Mouse (Mus musculus) kidney, postnatal 25 days (tissue): ENCODE data around the gene Nat8f4.

Experiments used
- DNase-seq, 2 experiments: peaks; one replicate each; pipeline ENCODE4 v3.0.0; 2021; ENCODE audit warnings: mixed read lengths in 2 of 2

Gene Nat8f4

GRCm38 (mm10) chr6:85904642-85905061 lies at the start of gene Nat8f4:
Gene Nat8f4 (minus strand): TSS chr6:85904884.
- peak; percentile 85 to 86 for DNase-seq

- no peak for DNase-seq
Observed at GRCm38 (mm10) chr6:85948549-85948948, 43.9 kb upstream of the Nat8f4 start.

GRCm38 (mm10) chr6:85942469-85942868 lies 37.8 kb upstream of the Nat8f4 start:
- DNase-seq, result no peak

- DNase-seq, result no peak
Observed at GRCm38 (mm10) chr6:85938701-85939100, 34.0 kb upstream of the Nat8f4 start.

DNA sequence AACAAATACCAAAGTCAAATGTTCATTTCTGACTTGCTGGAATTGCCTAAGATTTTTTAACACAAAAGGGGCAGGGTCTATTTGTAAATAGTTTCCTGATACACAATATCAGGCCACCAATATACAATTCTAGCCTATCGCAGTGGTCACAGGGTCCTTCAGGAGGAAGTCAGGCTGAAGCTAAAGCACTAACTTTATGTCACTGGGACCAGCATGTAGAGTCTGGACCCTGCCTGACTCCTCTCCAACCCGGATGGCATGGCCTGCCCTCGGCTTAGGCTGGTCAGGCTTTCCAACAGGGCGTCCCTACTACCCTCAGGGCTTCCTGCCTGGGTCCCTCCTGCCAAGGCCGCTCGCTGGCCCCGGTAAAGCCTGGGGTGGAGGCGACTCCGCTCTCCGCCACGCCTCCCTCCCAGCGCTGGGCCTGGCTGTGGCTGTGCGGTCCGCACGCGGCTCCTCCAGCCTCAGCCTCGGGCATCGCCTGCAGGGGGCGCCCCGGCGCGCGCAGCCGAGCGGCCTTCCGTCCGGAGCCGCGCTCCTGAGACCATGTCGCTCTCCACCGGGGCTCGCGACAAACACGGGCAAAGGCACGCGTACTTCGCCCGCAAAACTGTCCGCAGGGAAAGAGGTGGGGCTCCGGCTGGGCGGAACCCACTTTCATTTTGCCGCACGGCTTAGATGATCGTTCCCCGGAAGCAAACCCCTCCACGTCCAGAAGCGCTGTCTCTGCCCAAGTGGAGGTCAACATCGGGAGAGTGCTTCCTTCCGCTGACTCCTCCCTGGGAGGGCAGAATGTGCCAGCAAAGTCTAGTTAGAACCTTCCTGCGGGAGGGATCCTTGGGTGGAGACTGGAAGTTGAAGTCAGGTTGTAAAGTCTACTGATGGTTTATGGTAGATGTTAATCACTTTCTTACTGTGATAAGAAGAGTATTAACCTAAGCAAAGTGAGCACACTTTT lies 32.1 kb upstream of the Nat8f4 start:
- DNase-seq, result peak; percentile 85 to 95

DNA sequence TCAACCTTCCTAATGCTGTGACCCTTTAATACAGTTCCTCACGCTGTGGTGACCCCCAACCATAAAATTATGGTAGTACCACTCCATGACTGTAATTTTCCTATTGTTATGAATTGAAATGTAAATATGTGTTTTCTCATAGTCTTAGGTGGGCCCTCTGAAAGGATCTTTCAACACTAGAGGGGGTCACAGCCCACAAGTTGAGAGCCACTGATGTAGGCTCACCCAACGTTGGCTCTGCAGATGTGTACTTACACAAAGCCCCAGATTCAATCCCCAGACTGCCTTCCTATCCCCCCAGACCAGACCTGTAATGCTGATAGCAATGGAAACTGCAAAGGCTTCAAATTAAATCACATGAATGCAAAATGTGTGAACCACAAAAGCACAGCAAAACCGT lies 31.0 kb upstream of the Nat8f4 start:
- no peak for DNase-seq

- DNase-seq, result peak; percentile 85 to 92
Observed at GRCm38 (mm10) chr6:85934047-85934446, 29.4 kb upstream of the Nat8f4 start.

DNA sequence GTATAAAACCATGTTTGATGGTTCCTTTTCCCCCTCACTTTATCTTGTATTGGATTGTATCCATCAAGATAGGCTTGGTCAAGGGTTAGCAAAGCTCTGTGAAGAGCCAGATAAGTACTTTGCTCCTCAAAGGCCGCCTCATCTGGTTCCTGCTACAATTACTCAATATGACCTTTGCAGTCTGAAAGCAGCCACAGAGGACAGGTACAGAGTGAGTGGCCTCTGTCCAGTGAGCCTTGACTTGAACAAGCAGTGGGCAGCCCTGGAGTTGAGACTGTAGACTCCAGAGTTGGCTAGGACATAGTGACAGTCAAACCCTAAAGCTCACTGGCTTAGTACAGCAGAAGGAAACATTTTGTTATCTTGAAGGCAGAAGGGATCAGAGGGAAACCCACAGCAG lies 24.6 kb upstream of the Nat8f4 start:
- peak; percentile 61 to 87 for DNase-seq

DNA sequence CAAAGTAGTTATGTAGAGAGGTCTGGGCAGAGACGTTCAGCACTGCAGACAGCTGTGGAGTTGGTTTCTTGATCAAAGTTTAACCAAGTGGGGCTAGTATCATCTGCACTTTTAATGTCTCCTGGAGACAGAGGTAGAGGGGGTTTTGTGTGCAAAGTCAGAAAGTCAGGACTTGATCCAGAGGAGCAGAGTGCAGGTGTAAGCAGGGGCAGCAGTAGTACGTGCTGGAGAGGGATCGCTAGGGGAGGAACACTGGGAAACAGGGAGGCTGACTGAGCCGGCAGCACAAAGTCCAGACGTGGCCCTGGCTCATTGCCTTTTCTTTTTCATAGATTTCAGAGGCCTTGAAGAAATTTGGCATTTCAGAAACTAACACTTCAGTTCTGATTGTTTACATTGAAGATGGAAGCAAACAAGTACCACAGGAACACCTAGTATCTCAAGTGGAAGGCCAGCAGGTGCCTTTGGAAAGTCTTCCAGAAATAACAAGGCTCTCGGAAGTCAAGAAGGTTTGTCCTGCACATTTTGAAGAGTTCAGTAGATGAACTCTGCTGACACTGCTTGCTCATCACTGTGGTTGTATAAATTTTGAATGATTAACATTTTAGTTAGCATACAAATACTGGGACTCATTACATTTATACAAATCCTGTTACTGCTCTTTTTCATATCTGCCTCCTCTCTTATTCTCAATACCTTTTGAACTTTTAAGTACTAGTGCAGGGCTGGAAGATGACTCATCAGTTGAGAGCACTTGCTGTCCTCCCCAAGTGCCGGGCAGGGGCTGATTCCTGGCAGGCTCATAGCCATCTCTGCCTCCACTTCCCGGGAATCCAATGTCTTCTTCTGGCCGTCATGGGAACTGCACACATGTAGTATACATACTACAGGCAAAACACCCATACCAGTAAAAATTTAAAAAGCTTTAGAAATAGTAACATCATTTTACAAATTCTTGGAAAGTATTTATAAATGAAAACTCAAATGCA lies 23.1 kb upstream of the Nat8f4 start:
- DNase-seq, result peak; percentile 73 to 89

DNA sequence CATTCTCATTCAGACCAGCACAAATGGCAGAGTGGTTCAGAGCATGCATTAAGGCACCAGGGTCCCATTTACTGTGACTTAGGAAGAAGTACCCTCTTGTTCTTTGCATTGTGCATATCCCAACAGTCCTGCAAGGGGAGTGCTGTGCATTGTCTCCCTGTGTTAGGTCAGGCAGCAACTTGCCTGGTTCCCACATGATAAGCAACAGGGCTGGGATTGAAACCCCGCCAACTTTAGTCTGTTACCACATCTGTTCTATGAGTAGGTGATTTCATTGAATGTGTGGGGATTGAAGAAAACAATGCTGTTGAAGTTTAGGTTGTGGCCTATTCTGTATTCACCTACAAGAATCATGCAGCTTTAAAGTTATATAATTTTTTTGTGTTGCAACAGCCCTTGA lies 22.0 kb upstream of the Nat8f4 start:
- no peak for DNase-seq

DNA sequence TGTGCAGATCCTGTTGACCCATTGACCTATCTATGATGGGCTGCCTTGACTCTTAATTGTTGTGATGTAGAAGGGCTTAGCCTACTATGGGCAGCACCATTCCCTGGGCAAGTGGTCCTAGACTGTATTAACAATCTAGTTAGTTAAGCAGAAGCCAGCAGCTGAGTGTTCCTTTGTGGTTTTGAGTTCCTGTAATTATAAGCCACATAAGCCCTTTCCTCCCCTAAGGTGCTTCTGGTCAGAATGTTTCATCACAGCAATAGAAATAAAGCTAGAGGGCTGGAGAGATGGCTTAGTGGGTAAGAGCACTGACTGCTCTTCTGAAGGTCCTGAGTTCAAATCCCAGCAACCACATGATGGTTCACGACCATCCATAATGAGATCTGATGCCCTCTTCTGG lies 19.0 kb upstream of the Nat8f4 start:
- no peak for DNase-seq

DNA sequence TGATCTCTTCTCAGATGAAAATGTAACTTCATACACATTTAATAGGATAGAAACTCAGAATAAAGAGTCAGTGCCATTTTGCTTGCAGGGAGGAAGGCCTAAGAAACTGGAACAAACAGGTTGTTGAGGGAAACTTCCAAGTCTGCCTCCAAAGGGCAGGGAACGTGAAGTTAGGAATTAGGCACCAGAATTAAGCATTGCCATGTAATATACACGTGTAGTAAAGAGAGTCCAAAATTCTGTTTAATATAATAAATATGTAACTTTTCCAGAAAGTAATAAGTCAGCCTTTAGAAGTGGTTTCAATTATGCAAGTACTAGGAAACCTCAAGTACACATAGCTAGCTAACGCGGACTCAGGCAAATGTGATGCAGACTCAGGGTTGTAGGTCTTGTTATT lies 14.7 kb upstream of the Nat8f4 start:
- DNase-seq, result peak in 1 of 2 experiments; percentile 61

GRCm38 (mm10) chr6:85918341-85918740 lies 13.7 kb upstream of the Nat8f4 start:
- peak in 1 of 2 experiments; percentile 9 for DNase-seq

DNA sequence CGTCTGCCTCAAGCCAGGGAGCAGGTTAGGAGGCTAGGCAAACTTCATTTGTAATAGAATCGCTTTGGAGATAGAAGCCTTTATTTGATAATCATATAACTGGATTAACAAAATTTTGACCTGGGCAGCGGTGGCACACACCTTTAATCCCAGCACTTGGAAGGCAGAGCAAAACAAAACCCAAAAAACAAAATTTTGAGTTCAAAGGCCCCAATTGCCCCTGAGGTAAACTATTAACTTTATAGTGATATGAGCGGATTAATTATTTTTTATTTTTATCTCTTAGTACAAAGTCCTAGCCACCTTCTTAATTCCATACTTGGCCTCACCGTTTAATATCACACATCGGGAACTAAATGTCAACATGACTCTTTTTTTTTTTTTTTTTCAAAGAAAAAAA lies 11.9 kb upstream of the Nat8f4 start:
- DNase-seq, result peak in 1 of 2 experiments; percentile 29

DNA sequence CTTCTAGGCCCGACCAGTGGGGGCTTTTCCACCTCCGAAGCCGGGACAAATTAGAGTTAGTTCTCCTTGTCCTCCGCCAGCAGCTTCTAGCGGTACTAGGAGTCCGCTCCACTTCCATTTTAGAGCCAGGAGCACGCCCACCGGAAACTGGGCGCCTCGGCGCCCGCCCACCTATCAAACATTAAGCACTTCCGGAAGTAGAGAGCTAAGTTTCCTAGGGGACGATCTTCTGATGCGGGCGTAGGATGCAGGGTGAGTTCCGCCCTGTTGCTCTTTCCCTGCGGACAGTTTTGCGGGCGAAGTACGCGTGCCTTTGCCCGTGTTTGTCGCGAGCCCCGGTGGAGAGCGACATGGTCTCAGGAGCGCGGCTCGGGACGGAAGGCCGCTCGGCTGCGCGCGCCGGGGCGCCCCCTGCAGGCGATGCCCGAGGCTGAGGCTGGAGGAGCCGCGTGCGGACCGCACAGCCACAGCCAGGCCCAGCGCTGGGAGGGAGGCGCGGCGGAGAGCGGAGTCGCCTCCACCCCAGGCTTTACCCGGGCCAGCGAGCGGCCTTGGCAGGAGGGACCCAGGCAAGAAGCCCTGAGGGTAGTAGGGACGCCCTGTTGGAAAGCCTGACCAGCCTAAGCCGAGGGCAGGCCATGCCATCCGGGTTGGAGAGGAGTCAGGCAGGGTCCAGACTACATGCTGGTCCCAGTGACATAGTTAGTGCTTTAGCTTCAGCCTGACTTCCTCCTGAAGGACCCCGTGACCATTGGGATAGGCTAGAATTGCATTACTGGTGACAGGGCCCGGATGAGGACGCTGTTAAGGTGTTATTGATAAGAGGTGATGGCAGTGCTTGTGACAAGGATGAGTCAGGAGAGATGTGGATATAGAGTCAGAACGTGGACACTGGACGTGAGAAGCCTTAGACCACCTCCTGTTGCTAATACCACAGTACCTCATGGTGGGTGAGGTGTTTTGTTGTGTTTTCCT lies 11.1 kb upstream of the Nat8f4 start, which contains the start of gene Nat8f1:
Nat8f1 (minus strand) TSS at position 149 of the 975 bp plus-strand sequence.
- peak; percentile 91 to 95 for DNase-seq

DNA sequence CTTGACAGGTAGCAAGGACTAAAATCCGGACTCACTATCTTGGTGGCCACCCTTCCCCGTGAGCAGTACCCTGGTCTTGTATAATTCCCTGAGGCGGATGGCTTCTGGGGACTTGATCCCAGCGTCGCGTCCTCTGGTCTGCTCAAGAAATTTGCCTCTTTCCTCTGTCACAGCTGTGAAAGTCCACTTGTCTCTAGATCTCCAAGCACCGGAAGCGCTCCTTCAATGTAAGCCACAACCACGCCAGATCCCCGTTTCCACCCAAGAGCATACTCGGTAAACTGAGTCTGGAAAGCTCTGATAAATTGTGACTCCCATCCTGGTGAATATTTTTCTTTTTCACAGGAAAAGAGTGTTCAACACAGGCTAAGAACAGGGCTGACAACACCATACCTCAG lies 10.5 kb upstream of the Nat8f4 start:
- peak in 1 of 2 experiments; percentile 53 for DNase-seq

GRCm38 (mm10) chr6:85911587-85911986 lies 6.9 kb upstream of the Nat8f4 start, which contains the start of gene Tprkb:
Gene Tprkb (plus strand): TSS chr6:85911865.
- DNase-seq, result peak; percentile 65 to 67

GRCm38 (mm10) chr6:85909704-85910103 lies 5.0 kb upstream of the Nat8f4 start:
- no peak for DNase-seq

DNA sequence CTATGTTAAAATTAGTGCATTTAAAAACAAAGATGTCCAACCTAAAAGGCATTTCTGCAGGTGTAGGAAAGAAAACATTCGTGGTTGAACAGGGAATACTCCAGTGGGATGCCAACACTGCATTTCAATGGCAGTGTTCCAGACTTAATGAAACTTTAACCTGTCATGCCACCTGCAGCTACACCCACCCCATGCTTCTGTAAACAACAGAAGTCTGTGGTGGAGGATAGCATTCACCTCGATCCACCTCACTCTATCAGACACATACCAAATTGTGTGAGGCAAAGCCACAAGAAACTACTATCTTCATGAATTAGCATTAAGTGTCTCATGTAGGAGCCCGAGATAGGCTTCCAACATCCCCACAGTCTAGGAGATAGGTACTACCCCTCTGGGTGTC lies 3.7 kb upstream of the Nat8f4 start:
- DNase-seq, result peak; percentile 57 to 61

DNA sequence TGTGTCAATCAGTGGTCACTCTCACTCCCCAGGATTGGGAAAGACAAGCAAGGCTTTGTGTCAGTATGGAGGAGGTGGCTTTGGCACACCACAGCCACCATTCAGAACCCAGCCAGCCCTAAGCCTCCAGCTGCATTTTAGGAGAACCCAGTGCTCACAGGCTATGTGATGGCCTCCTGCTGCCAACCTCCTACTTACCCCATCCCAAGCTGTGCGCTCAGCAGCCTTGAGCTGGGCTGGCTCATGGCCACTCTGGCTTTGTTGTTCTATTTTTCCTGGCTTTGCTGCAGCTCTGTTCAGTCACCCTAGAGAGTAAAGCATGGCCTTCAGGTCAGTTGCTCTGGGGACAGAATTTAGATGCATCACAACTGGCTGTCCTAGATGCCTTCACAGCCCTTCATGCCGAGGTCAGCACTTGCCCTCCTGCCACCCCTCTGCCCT lies 2.2 kb upstream of the Nat8f4 start:
- peak; percentile 36 to 71 for DNase-seq

- DNase-seq, result no peak
Observed at GRCm38 (mm10) chr6:85902303-85902702, 2.4 kb downstream of the Nat8f4 start.
